Mouse (Mus musculus): ENCODE results near the gene Olfr1039. TPM values are rescaled to one million over a fixed set of nuclear protein-coding genes. Genes with fewer than 3 reads are reported as not detected.

Gene Olfr1039
- polyA plus RNA-seq, 1 experiment from 2014 or later = not detected

Other genes starting within 250 kb of the Olfr1039 start
- gene Olfr1024, start 230.9 kb downstream of the Olfr1039 start, polyA plus RNA-seq (2015; fragmentation: Nextera tagmentation; extraction: Ambion mirVana) = not detected in 2 replicates
- gene Olfr1025-ps1, start 220.7 kb downstream of the Olfr1039 start, polyA plus RNA-seq (2015; fragmentation: Nextera tagmentation; extraction: Ambion mirVana) = not detected in 2 replicates
- gene Olfr1026, start 214.4 kb downstream of the Olfr1039 start, polyA plus RNA-seq (2015; fragmentation: Nextera tagmentation; extraction: Ambion mirVana) = not detected in 2 replicates
- not detected in 2 replicates for gene Olfr1028, start 185.5 kb downstream of the Olfr1039 start, polyA plus RNA-seq (2015; fragmentation: Nextera tagmentation; extraction: Ambion mirVana)
- not detected in 2 replicates for gene Olfr1029, start 162.0 kb downstream of the Olfr1039 start, polyA plus RNA-seq (2015; fragmentation: Nextera tagmentation; extraction: Ambion mirVana)
- not detected in 2 replicates for gene Olfr1030, start 156.7 kb downstream of the Olfr1039 start, polyA plus RNA-seq (2015; fragmentation: Nextera tagmentation; extraction: Ambion mirVana)
- not detected in 2 replicates for gene Olfr1031, start 145.6 kb downstream of the Olfr1039 start, polyA plus RNA-seq (2015; fragmentation: Nextera tagmentation; extraction: Ambion mirVana)
- not detected in 2 replicates for gene Olfr1032, start 130.4 kb downstream of the Olfr1039 start, polyA plus RNA-seq (2015; fragmentation: Nextera tagmentation; extraction: Ambion mirVana)
- 1.1 and 1.5 TPM in 2 replicates for gene Olfr1033, start 115.3 kb downstream of the Olfr1039 start, polyA plus RNA-seq (2015; fragmentation: Nextera tagmentation; extraction: Ambion mirVana)
- 0.05 and 0.06 TPM in 2 replicates for gene Olfr1034, start 90.1 kb downstream of the Olfr1039 start, polyA plus RNA-seq (2015; fragmentation: Nextera tagmentation; extraction: Ambion mirVana)
- gene Olfr1036, start 61.9 kb downstream of the Olfr1039 start, polyA plus RNA-seq (2015; fragmentation: Nextera tagmentation; extraction: Ambion mirVana) = not detected in 2 replicates
- not detected in 2 replicates for gene Olfr1037, start 48.5 kb downstream of the Olfr1039 start, polyA plus RNA-seq (2015; fragmentation: Nextera tagmentation; extraction: Ambion mirVana)
- not detected in 2 replicates for gene Olfr1040, start 10.8 kb upstream of the Olfr1039 start, polyA plus RNA-seq (2015; fragmentation: Nextera tagmentation; extraction: Ambion mirVana)
- not detected in 2 replicates for gene Olfr1042, start 25.9 kb upstream of the Olfr1039 start, polyA plus RNA-seq (2015; fragmentation: Nextera tagmentation; extraction: Ambion mirVana)
- gene Olfr1043, start 31.6 kb upstream of the Olfr1039 start, polyA plus RNA-seq (2015; fragmentation: Nextera tagmentation; extraction: Ambion mirVana) = not detected in 2 replicates
- gene Olfr1044, start 41.9 kb upstream of the Olfr1039 start, polyA plus RNA-seq (2015; fragmentation: Nextera tagmentation; extraction: Ambion mirVana) = not detected in 2 replicates
- gene Olfr52, start 49.8 kb upstream of the Olfr1039 start, polyA plus RNA-seq (2015; fragmentation: Nextera tagmentation; extraction: Ambion mirVana) = not detected in 2 replicates
- gene Olfr1045, start 67.1 kb upstream of the Olfr1039 start, polyA plus RNA-seq (2015; fragmentation: Nextera tagmentation; extraction: Ambion mirVana) = not detected in 2 replicates
- not detected in 2 replicates for gene Olfr1046, start 83.4 kb upstream of the Olfr1039 start, polyA plus RNA-seq (2015; fragmentation: Nextera tagmentation; extraction: Ambion mirVana)
- not detected in 2 replicates for gene Olfr1047, start 95.5 kb upstream of the Olfr1039 start, polyA plus RNA-seq (2015; fragmentation: Nextera tagmentation; extraction: Ambion mirVana)
- not detected in 2 replicates for gene Olfr1048, start 104.4 kb upstream of the Olfr1039 start, polyA plus RNA-seq (2015; fragmentation: Nextera tagmentation; extraction: Ambion mirVana)
- not detected in 2 replicates for gene Olfr1049, start 122.4 kb upstream of the Olfr1039 start, polyA plus RNA-seq (2015; fragmentation: Nextera tagmentation; extraction: Ambion mirVana)
- not detected in 2 replicates for gene Olfr1051, start 143.2 kb upstream of the Olfr1039 start, polyA plus RNA-seq (2015; fragmentation: Nextera tagmentation; extraction: Ambion mirVana)
- gene Olfr1052, start 156.5 kb upstream of the Olfr1039 start, polyA plus RNA-seq (2015; fragmentation: Nextera tagmentation; extraction: Ambion mirVana) = not detected in 2 replicates
- not detected in 2 replicates for gene Olfr1053, start 179.4 kb upstream of the Olfr1039 start, polyA plus RNA-seq (2015; fragmentation: Nextera tagmentation; extraction: Ambion mirVana)
- gene Olfr1054, start 199.5 kb upstream of the Olfr1039 start, polyA plus RNA-seq (2015; fragmentation: Nextera tagmentation; extraction: Ambion mirVana) = not detected in 2 replicates
- gene Olfr1055, start 214.4 kb upstream of the Olfr1039 start, polyA plus RNA-seq (2015; fragmentation: Nextera tagmentation; extraction: Ambion mirVana) = not detected in 2 replicates
- not detected in 2 replicates for gene Olfr1056, start 226.5 kb upstream of the Olfr1039 start, polyA plus RNA-seq (2015; fragmentation: Nextera tagmentation; extraction: Ambion mirVana)
- not detected in 2 replicates for gene Olfr1057, start 242.5 kb upstream of the Olfr1039 start, polyA plus RNA-seq (2015; fragmentation: Nextera tagmentation; extraction: Ambion mirVana)

All from liver, embryonic 16.5 days (tissue).